Mouse (Mus musculus) MEL (cell line): ENCODE results near the gene Cdc42ep5. TPM values are rescaled to one million over a fixed set of nuclear protein-coding genes. Genes with fewer than 3 reads are reported as not detected.

ENCODE experiments used
- DNase-seq: peaks from one replicate; pipeline ENCODE4 v3.0.0; 2011; ENCODE audit warnings: low read depth, low spot score
- H3K27ac ChIP-seq: 2 replicates; pipeline ENCODE4 v1.5.1; 2012; ENCODE audit warnings: low read depth, mild to moderate bottlenecking, control low read depth, low read length, moderate library complexity; ENCODE audit not compliant: control insufficient read depth
- H3K27me3 ChIP-seq, 2 experiments: fragments of 150-350 bp in 1 of 2; sonication (generic) in 1 of 2; 2 replicates each; pipeline ENCODE4 v1.6.1; 2012; ENCODE audit warnings: low read length in 2 of 2, mild to moderate bottlenecking in 2 of 2, improper control_type of control experiment in 1 of 2, moderate library complexity in 1 of 2; ENCODE audit not compliant: insufficient read depth in 2 of 2, control insufficient read depth in 1 of 2
- H3K36me3 ChIP-seq, 2 experiments: 2 replicates each; pipeline ENCODE4 v1.6.1; 2012 to 2014; ENCODE audit warnings: low read length in 2 of 2, improper control_type of control experiment in 1 of 2, inconsistent platforms in 1 of 2, mild to moderate bottlenecking in 1 of 2; ENCODE audit not compliant: insufficient read depth in 2 of 2, control insufficient read depth in 1 of 2
- H3K4me1 ChIP-seq, 2 experiments: fragments of 150-350 bp in 1 of 2; sonication (generic) in 1 of 2; 2 replicates each; pipeline ENCODE4 v1.6.1; 2012; ENCODE audit warnings: low read length in 2 of 2, improper control_type of control experiment in 1 of 2, mild to moderate bottlenecking in 1 of 2; ENCODE audit not compliant: insufficient read depth in 2 of 2, control insufficient read depth in 1 of 2
- H3K4me3 ChIP-seq, 2 experiments: fragments of 150-350 bp in 1 of 2; sonication (generic) in 1 of 2; 2 replicates each; pipeline ENCODE4 v1.5.1; 2012; ENCODE audit warnings: low read depth in 2 of 2, low read length in 2 of 2, mild to moderate bottlenecking in 2 of 2, moderate library complexity in 2 of 2, control low read depth in 1 of 2, improper control_type of control experiment in 1 of 2; ENCODE audit not compliant: control insufficient read depth in 1 of 2, insufficient read depth in 1 of 2
- H3K79me2 ChIP-seq: 2 replicates; pipeline ENCODE4 v1.6.1; 2012; ENCODE audit warnings: mild to moderate bottlenecking, low read length, moderate library complexity; ENCODE audit not compliant: control insufficient read depth, poor library complexity, insufficient read depth
- H3K9ac ChIP-seq: 2 replicates; pipeline ENCODE4 v1.6.1; 2012; ENCODE audit warnings: low read depth, mild to moderate bottlenecking, control low read depth, low read length, moderate library complexity; ENCODE audit not compliant: control insufficient read depth, poor library complexity, severe bottlenecking
- H3K9me3 ChIP-seq: fragments of 150-350 bp; sonication (generic); replicated peaks from 2 replicates; pipeline ENCODE4 v1.6.1; 2012; ENCODE audit warnings: mild to moderate bottlenecking, low read length, improper control_type of control experiment, moderate library complexity; ENCODE audit not compliant: insufficient read depth
- CHD1 ChIP-seq: IDR thresholded peaks from 2 replicates; pipeline ENCODE4 v1.6.1; 2012; ENCODE audit warnings: low read depth, mild to moderate bottlenecking, inconsistent platforms, low read length, improper control_type of control experiment
- ELF1 ChIP-seq: IDR thresholded peaks from 2 replicates; pipeline ENCODE4 v1.6.1; 2014; ENCODE audit warnings: low read depth, mild to moderate bottlenecking, inconsistent platforms, low read length, improper control_type of control experiment, moderate library complexity
- EP300 ChIP-seq, 2 experiments: IDR thresholded peaks; 2 replicates each; pipeline ENCODE4 v1.6.1; 2011; ENCODE audit warnings: improper control_type of control experiment in 2 of 2, low read length in 2 of 2, low read depth in 1 of 2, mild to moderate bottlenecking in 1 of 2
- GATA1 ChIP-seq: IDR thresholded peaks from 2 replicates; pipeline ENCODE4 v1.6.1; 2011; ENCODE audit warnings: low read depth, low read length, improper control_type of control experiment
- HCFC1 ChIP-seq: IDR thresholded peaks from 2 replicates; pipeline ENCODE4 v1.6.1; 2012; ENCODE audit warnings: low read depth, mild to moderate bottlenecking, inconsistent platforms, low read length, improper control_type of control experiment, moderate library complexity
- KAT2A ChIP-seq: conservative IDR thresholded peaks from 2 replicates; pipeline ENCODE4 v1.6.1; 2012; ENCODE audit warnings: low read depth, low read length, improper control_type of control experiment, inconsistent platforms
- MAFK ChIP-seq: IDR thresholded peaks from 2 replicates; pipeline ENCODE4 v1.6.1; 2011; ENCODE audit warnings: low read depth, mild to moderate bottlenecking, low read length, improper control_type of control experiment, borderline replicate concordance
- MAX ChIP-seq: IDR thresholded peaks from 2 replicates; pipeline ENCODE4 v1.6.1; 2011; ENCODE audit warnings: low read length, improper control_type of control experiment
- MAZ ChIP-seq: IDR thresholded peaks from 2 replicates; pipeline ENCODE4 v1.6.1; 2012; ENCODE audit warnings: low read depth, mild to moderate bottlenecking, inconsistent platforms, low read length, improper control_type of control experiment
- MEF2A ChIP-seq: IDR thresholded peaks from 2 replicates; pipeline ENCODE4 v1.6.1; 2014; ENCODE audit warnings: low read depth, mild to moderate bottlenecking, inconsistent platforms, low read length, improper control_type of control experiment; ENCODE audit not compliant: poor library complexity, insufficient replicate concordance, severe bottlenecking; ENCODE audit errors: extremely low read depth
- MYC ChIP-seq: IDR thresholded peaks from 2 replicates; pipeline ENCODE4 v1.6.1; 2011; ENCODE audit warnings: low read depth, mild to moderate bottlenecking, low read length, improper control_type of control experiment, moderate library complexity
- NELFE ChIP-seq: IDR thresholded peaks from 2 replicates; pipeline ENCODE4 v1.6.1; 2011; ENCODE audit warnings: low read depth, low read length, improper control_type of control experiment
- POLR2AphosphoS5 ChIP-seq: IDR thresholded peaks from 2 replicates; pipeline ENCODE4 v1.6.1; 2012; ENCODE audit warnings: low read depth, borderline replicate concordance, mild to moderate bottlenecking, inconsistent platforms, low read length, moderate library complexity, mixed read lengths
- RAD21 ChIP-seq: IDR thresholded peaks from 2 replicates; pipeline ENCODE4 v1.6.1; 2011; ENCODE audit warnings: mild to moderate bottlenecking, low read depth, low read length, improper control_type of control experiment
- RCOR1 ChIP-seq: IDR thresholded peaks from 2 replicates; pipeline ENCODE4 v1.6.1; 2012; ENCODE audit warnings: low read depth, mild to moderate bottlenecking, inconsistent platforms, low read length, improper control_type of control experiment
- SMC3 ChIP-seq: IDR thresholded peaks from 2 replicates; pipeline ENCODE4 v1.6.1; 2011; ENCODE audit warnings: low read depth, low read length, improper control_type of control experiment
- TBP ChIP-seq: IDR thresholded peaks from 2 replicates; pipeline ENCODE4 v1.8.0; 2011; ENCODE audit warnings: low read depth, low read length, improper control_type of control experiment
- USF2 ChIP-seq, 2 experiments: IDR thresholded peaks; 2 replicates each; pipeline ENCODE4 v1.6.1; 2011 to 2012; ENCODE audit warnings: improper control_type of control experiment in 2 of 2, low read length in 2 of 2, borderline replicate concordance in 1 of 2, inconsistent platforms in 1 of 2, low read depth in 1 of 2, mild to moderate bottlenecking in 1 of 2; ENCODE audit not compliant: insufficient read depth in 1 of 2
- ZKSCAN1 ChIP-seq: IDR thresholded peaks from 2 replicates; pipeline ENCODE4 v1.6.1; 2012; ENCODE audit warnings: low read depth, mild to moderate bottlenecking, inconsistent platforms, low read length, improper control_type of control experiment, moderate library complexity
- ZNF384 ChIP-seq: IDR thresholded peaks from 2 replicates; pipeline ENCODE4 v1.6.1; 2012; ENCODE audit warnings: low read depth, mild to moderate bottlenecking, inconsistent platforms, low read length, improper control_type of control experiment
- polyA plus RNA-seq, 2 experiments: library from polyadenylated mRNA; stranded (reverse) in 1 of 2; unstranded in 1 of 2; fragments of >175 nt in 1 of 2; fragments of >200 nt in 1 of 2; gene quantifications; 2 replicates each; pipeline versions ENCODE4 v1.2.1 to v1.2.4; 2012; ENCODE audit warnings: low replicate concordance in 2 of 2, low read depth in 1 of 2; ENCODE audit not compliant: insufficient read length in 2 of 2, insufficient read depth in 1 of 2, missing spikeins in 1 of 2
- total RNA-seq: library from RNA; depleted of rRNA; stranded (reverse); fragments of 300-350 nt; gene quantifications from 2 replicates; pipeline ENCODE4 v1.2.3, GENCODE M21; 2012

The Cdc42ep5 gene
- total and polyA plus RNA-seq, 3 experiments: 0.24 TPM; not detected in 2

- Histone ChIP-seq H3K36me3 (peaks cover 5 to 11% of the 10 kb centered on the region in 2 experiments), H3K27me3 (no peaks in the 10 kb centered on the region), H3K79me2 (peaks cover 32% of the 10 kb centered on the region), H3K4me3 (peak overlapping the region in 1 of 2 experiments; percentile 78; a peak in 2 of 4 replicates), H3K9ac (peak overlapping the region; percentile 88), H3K9me3 (no peaks in the 10 kb centered on the region), H3K27ac (no peak overlapping the region), H3K4me1 (peaks cover 0 to 13% of the 10 kb centered on the region in 2 experiments; a peak in 3 of 4 replicates)
- no peak for DNase-seq
- no peak for TF ChIP-seq ZNF384
- TF ChIP-seq HCFC1: no peak
- no peak for TF ChIP-seq CHD1
- TF ChIP-seq GATA1: no peak
- no peak for TF ChIP-seq ZKSCAN1
- no peak for TF ChIP-seq MAZ
- no peak for TF ChIP-seq EP300 (IDR thresholded peaks at IDR 0.05; ENCODE audit: low read depth in 1 of 2, low read length in 2 of 2)
- TF ChIP-seq MYC: no peak
These were observed 26.5 kb downstream of the Cdc42ep5 start for GRCm38 (mm10) chr7:4138181-4138580.

- H3K27me3 ChIP-seq: no peaks in the 10 kb centered on the region
- DNase-seq: no peak
- TF ChIP-seq MAX (no peak), POLR2AphosphoS5 (no peak), ZNF384 (no peak), NELFE (no peak), RAD21 (no peak), USF2 (IDR thresholded peaks at IDR 0.05; ENCODE audit: borderline replicate concordance in 1 of 2, insufficient read depth in 1 of 2, low read depth in 1 of 2, low read length in 2 of 2) (no peak), ZKSCAN1 (no peak), CHD1 (no peak), MYC (no peak), SMC3 (no peak), TBP (no peak), EP300 (IDR thresholded peaks at IDR 0.05; ENCODE audit: low read depth in 1 of 2, low read length in 2 of 2) (no peak), ELF1 (no peak), MAFK (no peak), KAT2A (no peak), RCOR1 (no peak), MEF2A (no peak)
- TF ChIP-seq, all 39 proteins: peak for 0
- H3K36me3 ChIP-seq: peaks cover 5 to 11% of the 10 kb centered on the region in 2 experiments
- peak overlapping the region; percentile 78 to 80 for H3K4me3 ChIP-seq
- H3K4me1 ChIP-seq: peaks cover 0 to 13% of the 10 kb centered on the region in 2 experiments; a peak in 3 of 4 replicates
- peak overlapping the region; percentile 88 for H3K9ac ChIP-seq
- 0 out of 2 replicates have a peak overlapping the region, but pooled peaks have one; percentile 1 for H3K27ac ChIP-seq
- no peaks in the 10 kb centered on the region for H3K9me3 ChIP-seq
- peaks cover 32% of the 10 kb centered on the region for H3K79me2 ChIP-seq
These were observed 26.9 kb downstream of the Cdc42ep5 start for GRCm38 (mm10) chr7:4137746-4138145.
